Mouse (Mus musculus) erythroblast, embryonic 14.5 days (primary cell): ENCODE data around the gene Radil.

ENCODE experiments used
- GATA1 ChIP-seq: IDR thresholded peaks from 2 replicates; pipeline ENCODE4 v1.6.1; 2012; ENCODE audit warnings: low read length, inconsistent platforms, mixed read lengths
- TAL1 ChIP-seq: IDR thresholded peaks from 3 replicates; pipeline ENCODE4 v1.6.1; 2012; ENCODE audit warnings: low read length, inconsistent platforms, mixed read lengths

DNA sequence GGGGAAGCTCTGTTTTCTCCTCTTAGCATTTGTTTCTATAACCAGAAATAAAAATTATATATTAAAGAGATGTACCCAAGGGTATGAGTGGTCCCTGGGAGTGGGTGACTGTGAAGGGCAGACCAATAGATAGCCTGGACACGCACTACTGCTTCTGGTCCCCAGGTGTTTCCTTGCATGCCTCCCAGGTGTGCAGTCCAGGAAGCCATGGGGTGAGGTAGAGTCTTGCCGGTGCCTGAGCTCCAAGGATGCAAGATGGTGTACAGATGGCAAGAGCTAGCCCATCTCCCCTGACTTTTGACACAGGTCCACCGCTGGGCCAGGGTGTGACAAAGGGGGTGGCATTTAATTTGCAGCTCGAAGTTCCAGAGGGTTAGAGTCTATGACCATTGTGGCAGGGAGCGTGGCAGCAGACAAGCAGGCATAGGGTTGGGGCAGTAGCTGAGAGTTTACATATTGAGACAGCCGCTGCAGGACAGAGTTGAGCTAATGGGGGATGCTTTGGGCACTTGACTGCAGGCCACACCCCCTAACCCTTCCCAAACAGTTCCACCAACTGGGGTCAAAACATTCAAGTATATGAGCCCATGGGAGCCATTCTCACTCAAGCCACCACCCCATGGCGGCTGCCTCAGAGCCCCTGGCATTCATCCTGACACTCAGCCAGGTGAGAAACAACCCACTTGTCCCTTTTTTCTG lies 88.8 kb downstream of the Radil start:
- TF ChIP-seq GATA1, result no peak
- no peak for TF ChIP-seq TAL1
